Mouse (Mus musculus) testis, adult 2 months (tissue): ENCODE measurements around the gene Ap5z1.

Experiments
- CTCF ChIP-seq: fragments of 200-500 bp; IDR thresholded peaks from 2 replicates; pipeline ENCODE4 v1.5.1; 2012; ENCODE audit warnings: low read depth, mild to moderate bottlenecking, inconsistent platforms, low read length, moderate library complexity; ENCODE audit not compliant: control insufficient read depth, insufficient read depth, insufficient replicate concordance
- POLR2A ChIP-seq: fragments of 200-500 bp; IDR thresholded peaks from 2 replicates; pipeline ENCODE4 v1.6.1; 2012; ENCODE audit warnings: low read depth, mild to moderate bottlenecking, inconsistent platforms, low read length, moderate library complexity; ENCODE audit not compliant: control insufficient read depth

GRCm38 (mm10) chr5:142495321-142496096, 31.8 kb downstream of the Ap5z1 start:
- TF ChIP-seq POLR2A (no peak), CTCF (no peak)
